Mouse (Mus musculus): ENCODE results near the gene Ppp1r1c. TPM values are rescaled to one million over a fixed set of nuclear protein-coding genes. Genes with fewer than 3 reads are reported as not detected.

The Ppp1r1c gene
- total and polyA plus RNA-seq, 2 experiments from 2014 or later = not detected

- H3K4me1 ChIP-seq (ENCODE audit: control insufficient read depth, insufficient read depth) = peaks cover 18% of the 10 kb centered on the region
- no peaks in the 10 kb centered on the region for H3K36me3 ChIP-seq (replicated peaks; ENCODE audit: control insufficient read depth, insufficient read depth, low read length)
- no peak overlapping the region for H3K4me2 ChIP-seq (ENCODE audit: low read depth, low read length)
- no peak for ATAC-seq (ENCODE audit: insufficient read depth, low read depth)
- WGBS = 94% methylated on average over 6 of the region's 6 CpGs
- no peak overlapping the region for H3K9ac ChIP-seq (replicated peaks; ENCODE audit: low read depth, low read length)
- no peaks in the 10 kb centered on the region for H3K9me3 ChIP-seq (replicated peaks; ENCODE audit: control insufficient read depth, low read length)
- H3K27ac ChIP-seq (ENCODE audit: low read depth) = no peak overlapping the region
- H3K4me3 ChIP-seq (ENCODE audit: low read depth, low read length) = no peak overlapping the region
- no peak for TF ChIP-seq EP300 (IDR thresholded peaks at IDR 0.05; ENCODE audit: low read depth)
- TF ChIP-seq CTCF (IDR thresholded peaks at IDR 0.05; ENCODE audit: low read depth) = no peak
- H3K27me3 ChIP-seq (ENCODE audit: control insufficient read depth, insufficient read depth, low read length) = peaks cover 2% of the 10 kb centered on the region; the same call in 1 of the 2 replicates
- DNase-seq (ENCODE audit: low spot score) = no peak
Measured at GRCm38 (mm10) chr2:79714745-79715144, 7.2 kb downstream of the Ppp1r1c start.

DNA sequence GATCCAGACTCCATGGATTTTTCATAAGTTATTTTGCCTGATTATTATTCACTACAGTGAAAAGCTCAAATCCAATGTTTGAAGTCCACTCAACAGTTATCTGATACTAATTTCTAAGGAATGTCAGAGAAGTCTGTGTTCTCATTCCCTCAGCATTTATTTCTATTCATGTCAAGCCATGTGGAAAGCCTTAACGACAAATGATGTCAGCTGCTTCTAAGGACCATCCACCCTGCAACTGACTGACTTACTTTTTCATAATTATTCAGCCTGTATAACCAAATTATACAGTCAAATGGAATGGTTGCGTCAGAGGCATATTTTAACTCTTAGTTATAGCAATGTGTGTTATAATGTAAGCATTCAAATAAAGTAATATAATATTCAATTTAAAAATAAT is 8.3 kb downstream of the Ppp1r1c start:
- Histone ChIP-seq H3K9me3 (replicated peaks; ENCODE audit: control insufficient read depth, low read length) (no peaks in the 10 kb centered on the region), H3K4me2 (ENCODE audit: low read depth, low read length) (no peak overlapping the region), H3K27me3 (ENCODE audit: control insufficient read depth, insufficient read depth, low read length) (peaks cover 3% of the 10 kb centered on the region; the same call in 1 of the 2 replicates), H3K27ac (ENCODE audit: low read depth) (no peak overlapping the region), H3K36me3 (replicated peaks; ENCODE audit: control insufficient read depth, insufficient read depth, low read length) (no peaks in the 10 kb centered on the region), H3K4me3 (ENCODE audit: low read depth, low read length) (no peak overlapping the region), H3K9ac (replicated peaks; ENCODE audit: low read depth, low read length) (no peak overlapping the region), H3K4me1 (ENCODE audit: control insufficient read depth, insufficient read depth) (peaks cover 18% of the 10 kb centered on the region)
- TF ChIP-seq EP300 (IDR thresholded peaks at IDR 0.05; ENCODE audit: low read depth) = no peak
- TF ChIP-seq CTCF (IDR thresholded peaks at IDR 0.05; ENCODE audit: low read depth) = no peak
- 76% methylated on average over 2 of the region's 2 CpGs for whole genome bisulfite sequencing
- ATAC-seq (ENCODE audit: insufficient read depth, low read depth) (no peak), DNase-seq (ENCODE audit: low spot score) (no peak)

DNA sequence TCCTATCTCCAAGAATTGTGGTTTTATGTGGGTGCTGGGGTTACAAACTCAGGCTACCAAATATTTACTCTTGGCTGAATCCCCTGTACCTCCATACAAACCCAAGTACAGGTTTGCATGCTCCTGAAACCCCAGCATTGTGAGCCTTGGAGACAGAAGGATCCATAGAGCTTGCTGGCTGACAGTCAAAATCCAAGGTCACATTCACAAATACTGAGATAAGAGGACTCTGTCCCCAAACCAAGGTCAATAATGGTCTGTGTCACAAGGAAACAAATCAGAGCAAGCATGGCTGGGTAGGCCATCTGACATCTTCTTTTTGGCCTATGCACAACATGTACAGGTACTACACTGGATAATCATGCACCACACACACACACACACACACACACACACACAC is 10.3 kb downstream of the Ppp1r1c start:
- Histone ChIP-seq H3K36me3 (replicated peaks; ENCODE audit: control insufficient read depth, insufficient read depth, low read length) (no peaks in the 10 kb centered on the region), H3K4me2 (ENCODE audit: low read depth, low read length) (no peak overlapping the region), H3K4me1 (ENCODE audit: control insufficient read depth, insufficient read depth) (peaks cover 11% of the 10 kb centered on the region), H3K4me3 (ENCODE audit: low read depth, low read length) (no peak overlapping the region), H3K9ac (replicated peaks; ENCODE audit: low read depth, low read length) (no peak overlapping the region), H3K27me3 (ENCODE audit: control insufficient read depth, insufficient read depth, low read length) (peaks cover 3% of the 10 kb centered on the region; the same call in 1 of the 2 replicates), H3K27ac (ENCODE audit: low read depth) (no peak overlapping the region), H3K9me3 (replicated peaks; ENCODE audit: control insufficient read depth, low read length) (no peaks in the 10 kb centered on the region)
- DNase-seq (ENCODE audit: low spot score) (no peak), ATAC-seq (ENCODE audit: insufficient read depth, low read depth) (no peak)
- TF ChIP-seq CTCF (IDR thresholded peaks at IDR 0.05; ENCODE audit: low read depth) (no peak), EP300 (IDR thresholded peaks at IDR 0.05; ENCODE audit: low read depth) (no peak)

DNA sequence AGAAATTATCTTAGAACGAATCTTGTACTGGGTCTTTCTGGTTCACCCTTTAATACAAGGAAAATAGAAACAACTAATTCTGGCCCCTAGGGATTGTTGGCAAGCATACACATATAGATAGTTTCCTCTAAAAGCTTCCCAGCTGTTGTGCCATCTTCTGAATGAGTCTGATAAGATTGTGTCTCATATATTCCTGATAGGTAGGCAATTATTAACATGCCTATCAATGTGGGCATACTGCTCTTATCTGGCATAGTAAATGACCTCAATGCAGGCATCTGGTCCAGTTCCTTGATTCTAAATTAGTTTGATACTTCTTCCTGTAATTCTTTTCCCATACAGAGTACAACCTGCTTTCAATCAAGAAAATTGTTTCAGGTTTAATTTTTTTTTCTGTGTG is 14.8 kb downstream of the Ppp1r1c start:
- Histone ChIP-seq H3K4me3 (ENCODE audit: low read depth, low read length) (no peak overlapping the region), H3K4me2 (ENCODE audit: low read depth, low read length) (no peak overlapping the region), H3K27me3 (ENCODE audit: control insufficient read depth, insufficient read depth, low read length) (peaks cover 3% of the 10 kb centered on the region; the same call in 1 of the 2 replicates), H3K9ac (replicated peaks; ENCODE audit: low read depth, low read length) (no peak overlapping the region), H3K27ac (ENCODE audit: low read depth) (no peak overlapping the region), H3K9me3 (replicated peaks; ENCODE audit: control insufficient read depth, low read length) (no peaks in the 10 kb centered on the region), H3K4me1 (ENCODE audit: control insufficient read depth, insufficient read depth) (no peaks in the 10 kb centered on the region), H3K36me3 (replicated peaks; ENCODE audit: control insufficient read depth, insufficient read depth, low read length) (no peaks in the 10 kb centered on the region)
- ATAC-seq (ENCODE audit: insufficient read depth, low read depth) (no peak), DNase-seq (ENCODE audit: low spot score) (no peak)
- 74% methylated on average over 1 of the region's 1 CpGs for WGBS
- TF ChIP-seq CTCF (IDR thresholded peaks at IDR 0.05; ENCODE audit: low read depth) (no peak), EP300 (IDR thresholded peaks at IDR 0.05; ENCODE audit: low read depth) (no peak)

- Histone ChIP-seq H3K27me3 (ENCODE audit: control insufficient read depth, insufficient read depth, low read length) (peaks cover 62% of the 10 kb centered on the region), H3K36me3 (replicated peaks; ENCODE audit: control insufficient read depth, insufficient read depth, low read length) (no peaks in the 10 kb centered on the region), H3K4me2 (ENCODE audit: low read depth, low read length) (no peak overlapping the region), H3K4me3 (ENCODE audit: low read depth, low read length) (no peak overlapping the region), H3K27ac (ENCODE audit: low read depth) (no peak overlapping the region), H3K4me1 (ENCODE audit: control insufficient read depth, insufficient read depth) (no peaks in the 10 kb centered on the region), H3K9me3 (replicated peaks; ENCODE audit: control insufficient read depth, low read length) (peaks cover 16% of the 10 kb centered on the region), H3K9ac (replicated peaks; ENCODE audit: low read depth, low read length) (no peak overlapping the region)
- DNase-seq (ENCODE audit: low spot score) (peak; percentile 78), ATAC-seq (ENCODE audit: insufficient read depth, low read depth) (no peak; the same call in 1 of the 2 replicates)
- TF ChIP-seq EP300 (IDR thresholded peaks at IDR 0.05; ENCODE audit: low read depth) (no peak), CTCF (IDR thresholded peaks at IDR 0.05; ENCODE audit: low read depth) (no peak)
- 19% methylated on average over 2 of the region's 2 CpGs for WGBS
Measured at GRCm38 (mm10) chr2:79738958-79739357, 31.4 kb downstream of the Ppp1r1c start.

- Histone ChIP-seq H3K4me2 (ENCODE audit: low read depth, low read length) (no peak overlapping the region), H3K36me3 (replicated peaks; ENCODE audit: control insufficient read depth, insufficient read depth, low read length) (no peaks in the 10 kb centered on the region), H3K9me3 (replicated peaks; ENCODE audit: control insufficient read depth, low read length) (peaks cover 12% of the 10 kb centered on the region), H3K27me3 (ENCODE audit: control insufficient read depth, insufficient read depth, low read length) (peaks cover 72% of the 10 kb centered on the region), H3K4me1 (ENCODE audit: control insufficient read depth, insufficient read depth) (no peaks in the 10 kb centered on the region), H3K9ac (replicated peaks; ENCODE audit: low read depth, low read length) (no peak overlapping the region), H3K27ac (ENCODE audit: low read depth) (no peak overlapping the region), H3K4me3 (ENCODE audit: low read depth, low read length) (no peak overlapping the region)
- WGBS = 68% methylated on average over 2 of the region's 2 CpGs
- TF ChIP-seq CTCF (IDR thresholded peaks at IDR 0.05; ENCODE audit: low read depth) (no peak), EP300 (IDR thresholded peaks at IDR 0.05; ENCODE audit: low read depth) (no peak)
- DNase-seq (ENCODE audit: low spot score) (no peak), ATAC-seq (ENCODE audit: insufficient read depth, low read depth) (no peak)
Measured at GRCm38 (mm10) chr2:79741966-79742365, 34.4 kb downstream of the Ppp1r1c start.
